15 mouse cellular contexts compared by ENCODE assay signal in genomic region chr9:35289992-35290391, GRCm38 (mm10). TPM values are rescaled to one million over a fixed set of nuclear protein-coding genes. Genes with fewer than 3 reads are reported as not detected.
DNase-seq lines count a peak whose midpoint lies in the region; ATAC-seq and TF ChIP-seq lines count a peak whose summit lies in the region.
"Had no signal": no experiment of that assay in that cellular context is flagged by ENCODE, and none has a peak within 500 bp of the region (broad histone marks: within the 10 kb centered on the region; RNA-seq: fewer than 3 reads in every experiment).

No protein-coding gene starts in this region.

- WGBS in hindbrain, embryonic 10.5 days = 10% methylated on average over 7 of the region's 7 CpGs
- 28% methylated on average over 7 of the region's 7 CpGs for WGBS in hindbrain, postnatal 0 days
- 11% methylated on average over 7 of the region's 7 CpGs for WGBS in forebrain, embryonic 13.5 days
- 23% methylated on average over 7 of the region's 7 CpGs for WGBS in midbrain, embryonic 15.5 days

- no peaks in the 10 kb centered on the region for H3K9me3 ChIP-seq in hindbrain, embryonic 10.5 days
- H3K9me3 ChIP-seq in hindbrain, postnatal 0 days (ENCODE audit: low read length) = no peaks in the 10 kb centered on the region
- no peaks in the 10 kb centered on the region for H3K9me3 ChIP-seq in forebrain, embryonic 13.5 days (replicated peaks)
- no peaks in the 10 kb centered on the region for H3K9me3 ChIP-seq in midbrain, embryonic 15.5 days
- H3K9me3 ChIP-seq: embryonic facial prominence, embryonic 12.5 days; G1E; megakaryocyte, embryonic 14.5 days had no signal

- peaks cover 97% of the 10 kb centered on the region for H3K27me3 ChIP-seq in hindbrain, embryonic 10.5 days (ENCODE audit: insufficient read depth, poor library complexity, severe bottlenecking)
- peaks cover 27% of the 10 kb centered on the region; the same call in 1 of the 2 replicates for H3K27me3 ChIP-seq in hindbrain, postnatal 0 days (ENCODE audit: insufficient read depth, low read length)
- peaks cover 13% of the 10 kb centered on the region for H3K27me3 ChIP-seq in forebrain, embryonic 13.5 days
- no peaks in the 10 kb centered on the region; the same call in 1 of the 2 replicates for H3K27me3 ChIP-seq in midbrain, embryonic 15.5 days (replicated peaks)
- H3K27me3 ChIP-seq: embryonic facial prominence, embryonic 12.5 days had no signal

- peak; percentile 69 for DNase-seq in hindbrain, embryonic 10.5 days (ENCODE audit: low spot score)
- no peak for DNase-seq in hindbrain, postnatal 0 days (ENCODE audit: low spot score)
- peak; percentile 23 for DNase-seq in brain, embryonic 14.5 days (ENCODE audit: low read depth)
- DNase-seq in mesoderm, embryonic 11.5 days (ENCODE audit: low read depth, low spot score) = peak; percentile 49
- DNase-seq in c-Kit-positive CD71-positive TER-119-positive erythroid progenitor cells, embryonic 14.5 days (ENCODE audit: low spot score) = no peak
- DNase-seq: cerebellum, adult 9-10 months; layer of hippocampus, postnatal 36 days; lung, adult 18-20 months; thymus, adult 18-20 months had no signal

- H3K4me3 ChIP-seq in hindbrain, embryonic 10.5 days = no peak overlapping the region
- no peak overlapping the region for H3K4me3 ChIP-seq in hindbrain, postnatal 0 days (ENCODE audit: low read length)
- H3K4me3 ChIP-seq in forebrain, embryonic 13.5 days = no peak overlapping the region
- H3K4me3 ChIP-seq in midbrain, embryonic 15.5 days = no peak overlapping the region
- H3K4me3 ChIP-seq: embryonic facial prominence, embryonic 12.5 days; megakaryocyte, embryonic 14.5 days had no signal

- H3K4me1 ChIP-seq in hindbrain, embryonic 10.5 days (replicated peaks) = peaks cover 53% of the 10 kb centered on the region
- no peaks in the 10 kb centered on the region for H3K4me1 ChIP-seq in hindbrain, postnatal 0 days (ENCODE audit: insufficient read depth, low read length)
- 0 out of 2 replicates have a peak, but pooled peaks cover 6% of the 10 kb centered on the region for H3K4me1 ChIP-seq in forebrain, embryonic 13.5 days
- H3K4me1 ChIP-seq in midbrain, embryonic 15.5 days = no peaks in the 10 kb centered on the region
- H3K4me1 ChIP-seq: embryonic facial prominence, embryonic 12.5 days; megakaryocyte, embryonic 14.5 days had no signal

- no peak for TF ChIP-seq CTCF in hindbrain, postnatal 0 days (IDR thresholded peaks at IDR 0.05; ENCODE audit: low read depth)
- no peak for TF ChIP-seq CTCF in brain, embryonic 14.5 days (IDR thresholded peaks at IDR 0.05; ENCODE audit: borderline replicate concordance, extremely low read depth, insufficient read depth, insufficient read length)

- no peak for TF ChIP-seq POLR2A in brain, embryonic 14.5 days (IDR thresholded peaks at IDR 0.05; ENCODE audit: borderline replicate concordance, extremely low read depth, insufficient read depth, insufficient read length, poor library complexity, severe bottlenecking)

- no peak overlapping the region for H3K9ac ChIP-seq in hindbrain, postnatal 0 days (replicated peaks; ENCODE audit: low read length)
- no peak overlapping the region for H3K9ac ChIP-seq in forebrain, embryonic 13.5 days
- H3K9ac ChIP-seq in midbrain, embryonic 15.5 days = no peak overlapping the region
- H3K9ac ChIP-seq: embryonic facial prominence, embryonic 12.5 days had no signal

- ATAC-seq in hindbrain, postnatal 0 days = no peak
- ATAC-seq in forebrain, embryonic 13.5 days = 0 out of 2 replicates have a peak, but pooled peaks have one; percentile 27
- ATAC-seq in midbrain, embryonic 15.5 days (replicated peaks) = no peak

- no peaks in the 10 kb centered on the region for H3K36me3 ChIP-seq in hindbrain, embryonic 10.5 days
- H3K36me3 ChIP-seq in hindbrain, postnatal 0 days (ENCODE audit: insufficient read depth, low read length) = no peaks in the 10 kb centered on the region
- H3K36me3 ChIP-seq in forebrain, embryonic 13.5 days (ENCODE audit: poor library complexity, severe bottlenecking) = no peaks in the 10 kb centered on the region
- no peaks in the 10 kb centered on the region for H3K36me3 ChIP-seq in midbrain, embryonic 15.5 days (replicated peaks)
- H3K36me3 ChIP-seq: embryonic facial prominence, embryonic 12.5 days; G1E had no signal

- H3K4me2 ChIP-seq in hindbrain, postnatal 0 days (ENCODE audit: low read depth, low read length) = no peak overlapping the region
- H3K4me2 ChIP-seq in forebrain, embryonic 13.5 days = no peak overlapping the region
- no peak overlapping the region for H3K4me2 ChIP-seq in midbrain, embryonic 15.5 days
- H3K4me2 ChIP-seq: embryonic facial prominence, embryonic 12.5 days had no signal

- H3K27ac ChIP-seq in hindbrain, embryonic 10.5 days = no peak overlapping the region
- H3K27ac ChIP-seq in hindbrain, postnatal 0 days = no peak overlapping the region
- no peak overlapping the region for H3K27ac ChIP-seq in forebrain, embryonic 13.5 days
- H3K27ac ChIP-seq in midbrain, embryonic 15.5 days = no peak overlapping the region
- H3K27ac ChIP-seq: embryonic facial prominence, embryonic 12.5 days; kidney, postnatal 0 days had no signal

RNA-seq across cellular contexts. Expression of gene Rpusd4, which starts 22.3 kb away (rescaled TPM):
- polyA plus RNA-seq in hindbrain, embryonic 10.5 days (2016; fragmentation: Nextera tagmentation; extraction: Ambion mirVana) = 27.5 and 30.8 TPM in 2 replicates
- 7.5 and 11.3 TPM in 2 replicates for total RNA-seq in hindbrain, postnatal 0 days (2014; rRNA removed)
- polyA plus RNA-seq in hindbrain, postnatal 0 days (2015; fragmentation: Nextera tagmentation; extraction: Ambion mirVana) = 10.8 and 13.1 TPM in 2 replicates
- 16.3 and 16.4 TPM in 2 replicates for polyA plus RNA-seq in brain, embryonic 14.5 days (2012; rRNA removed)
- 22.0 and 23.5 TPM in 2 replicates for polyA plus RNA-seq in forebrain, embryonic 13.5 days (2015; fragmentation: Nextera tagmentation; extraction: Ambion mirVana)
- 17.3 and 18.8 TPM in 2 replicates for polyA plus RNA-seq in midbrain, embryonic 15.5 days (2015; fragmentation: Nextera tagmentation; extraction: Ambion mirVana)

RNA-seq across cellular contexts. Expression of gene Fam118b, which starts 22.4 kb away (rescaled TPM):
- 66.6 and 71.0 TPM in 2 replicates for polyA plus RNA-seq in hindbrain, embryonic 10.5 days (2016; fragmentation: Nextera tagmentation; extraction: Ambion mirVana)
- 15.6 and 18.5 TPM in 2 replicates for total RNA-seq in hindbrain, postnatal 0 days (2014; rRNA removed)
- polyA plus RNA-seq in hindbrain, postnatal 0 days (2015; fragmentation: Nextera tagmentation; extraction: Ambion mirVana) = 34.6 and 34.7 TPM in 2 replicates
- 42.5 and 56.3 TPM in 2 replicates for polyA plus RNA-seq in brain, embryonic 14.5 days (2012; rRNA removed)
- 88.5 and 88.8 TPM in 2 replicates for polyA plus RNA-seq in forebrain, embryonic 13.5 days (2015; fragmentation: Nextera tagmentation; extraction: Ambion mirVana)
- 64.5 and 66.3 TPM in 2 replicates for polyA plus RNA-seq in midbrain, embryonic 15.5 days (2015; fragmentation: Nextera tagmentation; extraction: Ambion mirVana)

Comparison
In these comparisons a context has a peak if more than half of its experiments do, and no peak if none do; other contexts are left out.
1. DNase-seq: peak in hindbrain, embryonic 10.5 days (single experiment), brain, embryonic 14.5 days (single experiment) and mesoderm, embryonic 11.5 days (single experiment); none in hindbrain, postnatal 0 days (single experiment) and c-Kit-positive CD71-positive TER-119-positive erythroid progenitor cells, embryonic 14.5 days (single experiment).